Mouse (Mus musculus): ENCODE measurements around the gene Defb26. TPM values are rescaled to one million over a fixed set of nuclear protein-coding genes. Genes with fewer than 3 reads are reported as not detected.
A peak's percentile ranks its signal among the peaks of the same experiment; 100 is the strongest.

Defb26 gene
- polyA plus RNA-seq, 1 experiment, result not detected

DNA sequence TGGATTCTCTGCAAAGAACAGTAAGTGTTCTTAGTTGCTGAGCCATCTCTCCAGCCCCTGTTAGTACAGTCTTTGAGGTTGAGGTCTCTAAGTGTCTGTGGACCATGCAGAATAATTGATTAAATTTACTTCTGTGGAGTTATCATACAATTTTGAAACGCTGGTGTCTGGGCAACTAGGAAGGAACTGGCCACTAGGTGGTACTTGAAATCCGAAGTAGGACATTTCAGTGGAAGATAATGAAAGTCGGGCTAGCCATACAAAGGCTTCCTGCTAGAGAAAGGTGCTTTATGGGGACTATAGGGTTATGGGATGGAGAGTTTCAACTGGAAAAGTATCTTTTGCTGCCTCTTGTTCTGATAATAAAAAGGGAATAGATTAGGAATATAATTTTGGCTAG lies 39.1 kb downstream of the Defb26 start:
- WGBS, result 22% methylated on average over 3 of the region's 3 CpGs
- no peak for DNase-seq (ENCODE audit: low read depth, low spot score)

- peak; percentile 10 for DNase-seq (ENCODE audit: low read depth, low spot score)
- 27% methylated on average over 7 of the region's 7 CpGs for WGBS
Observed at GRCm38 (mm10) chr2:152470973-152471372, 40.5 kb downstream of the Defb26 start.

DNA sequence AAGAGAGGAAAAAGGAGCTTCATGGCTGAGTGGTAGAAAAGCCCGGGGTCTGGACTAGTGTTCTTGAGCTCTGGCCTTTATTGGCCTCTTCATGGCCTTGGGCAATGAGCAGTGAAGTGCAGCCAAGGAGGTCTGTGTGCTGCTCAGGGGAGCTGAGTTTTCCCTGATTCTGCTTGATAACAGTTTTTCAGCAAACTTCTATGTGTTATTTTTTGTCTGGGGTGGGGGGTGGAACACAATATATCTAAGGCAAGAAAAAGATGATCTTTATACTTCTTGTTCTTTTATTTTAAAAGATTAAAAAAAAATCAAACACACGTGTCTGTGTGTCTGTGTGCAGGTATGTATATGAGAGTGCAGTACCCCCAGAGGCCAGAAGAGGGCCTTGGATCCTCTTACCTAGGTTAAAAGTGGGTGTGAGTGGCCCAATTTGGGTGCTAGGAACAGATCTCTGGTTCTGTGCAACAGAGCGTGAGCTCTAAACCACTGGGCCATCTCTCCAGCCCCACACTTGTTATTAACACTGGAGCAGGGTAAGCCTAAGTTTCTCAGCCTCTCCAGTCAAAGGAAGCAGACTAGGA lies 46.8 kb downstream of the Defb26 start, which contains the start of gene Defb23:
Gene Defb23 (minus strand): TSS at position 51 of the 581 bp plus-strand sequence.
- WGBS, result 89% methylated on average over 3 of the region's 3 CpGs
- no peak for DNase-seq (ENCODE audit: low read depth, low spot score)

DNA sequence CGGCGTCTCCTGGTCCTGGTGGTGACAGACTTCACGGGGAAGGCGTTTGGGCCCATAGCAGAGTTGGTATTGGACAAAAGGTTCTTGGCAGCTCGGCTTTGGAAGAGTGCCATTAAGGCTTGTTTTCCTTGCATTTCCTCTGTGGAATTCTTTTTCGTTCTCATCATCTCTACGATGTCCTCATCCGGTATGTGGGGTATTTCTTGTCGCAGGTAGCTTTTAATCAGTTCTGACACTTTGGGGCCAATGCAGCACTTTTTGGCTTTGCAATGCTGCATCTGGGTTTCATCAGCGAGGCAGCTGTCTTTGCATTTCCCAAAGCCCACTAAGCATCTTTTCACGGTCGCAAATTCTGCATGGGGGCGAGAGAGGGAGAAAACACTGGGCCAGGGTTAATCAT lies 52.3 kb downstream of the Defb26 start:
- DNase-seq (ENCODE audit: low read depth, low spot score), result no peak
- 44% methylated on average over 13 of the region's 13 CpGs for WGBS

Other genes starting within 250 kb of the Defb26 start
- 61.9 and 68.5 TPM in 2 replicates for gene Tbc1d20, start 217.9 kb downstream of the Defb26 start, polyA plus RNA-seq (2012; rRNA removed)
- 190 and 253 TPM in 2 replicates for gene Rbck1, start 179.0 kb downstream of the Defb26 start, polyA plus RNA-seq (2012; rRNA removed)
- 2.1 and 5.9 TPM in 2 replicates for gene Trib3, start 167.7 kb downstream of the Defb26 start, polyA plus RNA-seq (2012; rRNA removed)
- gene Nrsn2, start 135.1 kb downstream of the Defb26 start, polyA plus RNA-seq (2012; rRNA removed), result 0.34 and 0.87 TPM in 2 replicates
- gene Sox12, start 113.6 kb downstream of the Defb26 start, polyA plus RNA-seq (2012; rRNA removed), result 1.9 and 2.0 TPM in 2 replicates
- gene Zcchc3, start 96.7 kb downstream of the Defb26 start, polyA plus RNA-seq (2012; rRNA removed), result 1.7 and 2.0 TPM in 2 replicates
- not detected in 2 replicates for gene 6820408C15Rik, start 96.1 kb downstream of the Defb26 start, polyA plus RNA-seq (2012; rRNA removed)
- gene Defb23, start 47.1 kb downstream of the Defb26 start, polyA plus RNA-seq (2012; rRNA removed), result not detected in 2 replicates
- 0.26 and 0.69 TPM in 2 replicates for gene Defb20, start 34.6 kb downstream of the Defb26 start, polyA plus RNA-seq (2012; rRNA removed)
- gene Defb22, start 21.6 kb downstream of the Defb26 start, polyA plus RNA-seq (2012; rRNA removed), result not detected in 2 replicates
- not detected in 2 replicates for gene Defb28, start 6.6 kb upstream of the Defb26 start, polyA plus RNA-seq (2012; rRNA removed)
- gene Defb29, start 28.4 kb upstream of the Defb26 start, polyA plus RNA-seq (2012; rRNA removed), result not detected in 2 replicates
- not detected in 2 replicates for gene Gm17416, start 57.6 kb upstream of the Defb26 start, polyA plus RNA-seq (2012; rRNA removed)
- gene Defb21, start 61.1 kb upstream of the Defb26 start, polyA plus RNA-seq (2012; rRNA removed), result not detected in 2 replicates
- not detected in 2 replicates for gene Defb19, start 68.6 kb upstream of the Defb26 start, polyA plus RNA-seq (2012; rRNA removed)
- gene Defb45, start 87.7 kb upstream of the Defb26 start, polyA plus RNA-seq (2012; rRNA removed), result not detected in 2 replicates
- gene Defb36, start 92.6 kb upstream of the Defb26 start, polyA plus RNA-seq (2012; rRNA removed), result not detected in 2 replicates
- 0.78 and 1.1 TPM in 2 replicates for gene Defb25, start 111.4 kb upstream of the Defb26 start, polyA plus RNA-seq (2012; rRNA removed)
- 3.6 and 3.7 TPM in 2 replicates for gene Rem1, start 115.3 kb upstream of the Defb26 start, polyA plus RNA-seq (2012; rRNA removed)
- 102 and 126 TPM in 2 replicates for gene H13, start 157.8 kb upstream of the Defb26 start, polyA plus RNA-seq (2012; rRNA removed)
- 5.8 and 6.4 TPM in 2 replicates for gene Mcts2, start 175.3 kb upstream of the Defb26 start, polyA plus RNA-seq (2012; rRNA removed)
- 365 and 412 TPM in 2 replicates for gene Id1, start 224.6 kb upstream of the Defb26 start, polyA plus RNA-seq (2012; rRNA removed)
- gene Cox4i2, start 242.5 kb upstream of the Defb26 start, polyA plus RNA-seq (2012; rRNA removed), result 1.6 and 2.0 TPM in 2 replicates